28 mouse cellular contexts compared by ENCODE assay signal in the genomic region with DNA sequence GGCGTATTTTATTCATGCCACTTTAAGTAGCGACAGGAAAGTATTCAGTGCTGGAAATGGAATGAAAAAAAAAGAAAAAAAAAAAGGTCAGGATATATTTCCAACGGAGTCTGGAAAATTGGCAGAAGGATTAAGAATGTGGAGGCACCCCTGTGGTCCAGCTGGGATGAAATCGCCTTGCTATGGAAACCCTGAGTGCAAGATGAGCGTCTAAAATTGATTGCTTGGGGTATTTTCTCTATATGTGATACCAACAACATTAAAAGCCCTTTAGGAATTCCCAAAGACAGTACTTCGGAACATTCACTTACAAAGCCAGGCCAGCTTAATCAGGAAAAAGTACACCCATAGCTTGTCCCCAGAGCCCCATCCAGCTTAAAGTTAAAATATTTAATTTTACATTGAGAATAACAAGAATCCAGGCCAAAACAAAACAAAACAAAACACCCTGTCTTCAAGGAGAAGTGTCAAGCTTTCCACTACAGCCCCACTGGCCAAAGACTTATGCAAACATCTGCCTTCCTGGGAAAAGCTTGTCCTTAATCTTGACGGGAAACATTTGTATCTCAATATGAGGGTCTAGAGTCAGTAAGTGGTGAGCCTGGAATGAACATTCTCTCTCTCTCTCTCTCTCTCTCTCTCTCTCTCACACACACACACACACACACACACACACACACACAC. TPM values are rescaled to one million over a fixed set of nuclear protein-coding genes. Genes with fewer than 3 reads are reported as not detected.
DNase-seq lines count a peak whose midpoint lies in the region; ATAC-seq and TF ChIP-seq lines count a peak whose summit lies in the region.
"Had no signal": no experiment of that assay in that cellular context is flagged by ENCODE, and none has a peak within 500 bp of the region (broad histone marks: within the 10 kb centered on the region; RNA-seq: fewer than 3 reads in every experiment).

No protein-coding gene starts in this region.

- no peak overlapping the region for H3K4me3 ChIP-seq in heart, embryonic 13.5 days
- H3K4me3 ChIP-seq in heart, embryonic 10.5 days, result no peak overlapping the region
- H3K4me3 ChIP-seq in layer of hippocampus, adult 2 months, result no peak overlapping the region
- no peak overlapping the region for H3K4me3 ChIP-seq in lung, postnatal 0 days (ENCODE audit: low read depth, low read length)
- H3K4me3 ChIP-seq in stomach, embryonic 16.5 days (replicated peaks; ENCODE audit: low read length), result no peak overlapping the region
- H3K4me3 ChIP-seq: erythroblast, embryonic 14.5 days; forebrain, embryonic 13.5 days; left cerebral cortex, adult 2 months; lung, embryonic 15.5 days had no signal

- H3K27ac ChIP-seq in heart, embryonic 13.5 days (replicated peaks), result 0 out of 2 replicates have a peak overlapping the region, but pooled peaks have one; percentile 20
- no peak overlapping the region for H3K27ac ChIP-seq in heart, embryonic 10.5 days
- peak overlapping the region; percentile 67; the same call in 1 of the 2 replicates for H3K27ac ChIP-seq in layer of hippocampus, adult 2 months
- H3K27ac ChIP-seq in lung, postnatal 0 days (ENCODE audit: low read length), result no peak overlapping the region
- H3K27ac ChIP-seq in stomach, embryonic 16.5 days (ENCODE audit: low read length), result peak overlapping the region; percentile 69
- H3K27ac ChIP-seq: forebrain, embryonic 13.5 days; hindbrain, embryonic 14.5 days; left cerebral cortex, adult 2 months; lung, embryonic 15.5 days had no signal

- 57% methylated on average over 7 of the region's 7 CpGs for WGBS in heart, embryonic 13.5 days
- 76% methylated on average over 7 of the region's 7 CpGs for WGBS in heart, embryonic 10.5 days
- WGBS in lung, postnatal 0 days, result 53% methylated on average over 7 of the region's 7 CpGs
- WGBS in stomach, embryonic 16.5 days, result 53% methylated on average over 7 of the region's 7 CpGs

- TF ChIP-seq CTCF in layer of hippocampus, adult 2 months (conservative IDR thresholded peaks at IDR 0.05), result no peak
- no peak for TF ChIP-seq CTCF in lung, postnatal 0 days (IDR thresholded peaks at IDR 0.05)

- H3K9me3 ChIP-seq in heart, embryonic 13.5 days, result no peaks in the 10 kb centered on the region
- H3K9me3 ChIP-seq in heart, embryonic 10.5 days, result no peaks in the 10 kb centered on the region
- H3K9me3 ChIP-seq in lung, postnatal 0 days (ENCODE audit: low read length), result no peaks in the 10 kb centered on the region
- H3K9me3 ChIP-seq in stomach, embryonic 16.5 days (replicated peaks; ENCODE audit: control insufficient read depth, low read length), result no peaks in the 10 kb centered on the region
- H3K9me3 ChIP-seq: forebrain, embryonic 13.5 days; G1E; lung, embryonic 15.5 days had no signal

- H3K27me3 ChIP-seq in heart, embryonic 13.5 days (replicated peaks), result no peaks in the 10 kb centered on the region
- H3K27me3 ChIP-seq in heart, embryonic 10.5 days (ENCODE audit: insufficient read depth, poor library complexity, severe bottlenecking), result no peaks in the 10 kb centered on the region
- H3K27me3 ChIP-seq in lung, postnatal 0 days (replicated peaks; ENCODE audit: insufficient read depth, low read length), result no peaks in the 10 kb centered on the region
- H3K27me3 ChIP-seq in stomach, embryonic 16.5 days (ENCODE audit: control insufficient read depth, insufficient read depth, low read length), result no peaks in the 10 kb centered on the region
- H3K27me3 ChIP-seq: CH12.LX; forebrain, embryonic 13.5 days; Patski had no signal

- no peak for ATAC-seq in heart, embryonic 13.5 days (ENCODE audit: extremely low read depth, insufficient number of reproducible peaks, low FRiP score, low TSS enrichment)
- peak; percentile 37; the same call in 1 of the 2 replicates for ATAC-seq in lung, postnatal 0 days
- ATAC-seq in stomach, embryonic 16.5 days (ENCODE audit: insufficient read depth, low FRiP score), result peak; percentile 61; the same call in 1 of the 2 replicates
- no peak for ATAC-seq in megakaryocyte-erythroid progenitor cell, adult 5-6 weeks (replicated peaks; ENCODE audit: low FRiP score, low TSS enrichment, poor library complexity, severe bottlenecking)
- ATAC-seq: forebrain, embryonic 13.5 days; inflammation-experienced regulatory T-cells, adult 6 months; Patski had no signal

- no peak overlapping the region for H3K4me2 ChIP-seq in heart, embryonic 13.5 days
- H3K4me2 ChIP-seq in lung, postnatal 0 days (replicated peaks; ENCODE audit: low read depth, low read length), result no peak overlapping the region
- H3K4me2 ChIP-seq in stomach, embryonic 16.5 days (ENCODE audit: low read depth, low read length), result no peak overlapping the region
- H3K4me2 ChIP-seq: forebrain, embryonic 13.5 days; hindbrain, embryonic 14.5 days; liver, embryonic 11.5 days; lung, embryonic 15.5 days had no signal

- no peak for TF ChIP-seq EP300 in lung, postnatal 0 days (IDR thresholded peaks at IDR 0.05)

- peaks cover 19% of the 10 kb centered on the region for H3K4me1 ChIP-seq in heart, embryonic 13.5 days
- peaks cover 12% of the 10 kb centered on the region; the same call in 1 of the 2 replicates for H3K4me1 ChIP-seq in heart, embryonic 10.5 days
- H3K4me1 ChIP-seq in lung, postnatal 0 days (ENCODE audit: insufficient read depth, low read depth, low read length), result no peaks in the 10 kb centered on the region
- H3K4me1 ChIP-seq in stomach, embryonic 16.5 days (ENCODE audit: control insufficient read depth, insufficient read depth, low read length), result peaks cover 19% of the 10 kb centered on the region

- H3K9ac ChIP-seq in heart, embryonic 13.5 days, result no peak overlapping the region
- H3K9ac ChIP-seq in lung, postnatal 0 days (replicated peaks; ENCODE audit: low read depth), result no peak overlapping the region
- no peak overlapping the region for H3K9ac ChIP-seq in stomach, embryonic 16.5 days (ENCODE audit: low read length)
- H3K9ac ChIP-seq: forebrain, embryonic 13.5 days; hindbrain, embryonic 14.5 days; lung, embryonic 15.5 days had no signal

- no peak for DNase-seq in heart, embryonic 10.5 days (ENCODE audit: low spot score)
- peak in 1 of 2 experiments; percentile 6 for DNase-seq in layer of hippocampus, adult 2 months (ENCODE audit: low spot score in 2 of 2)
- no peak for DNase-seq in layer of hippocampus, adult 8-10 months (ENCODE audit: low spot score in 2 of 2)
- DNase-seq in lung, postnatal 0 days (ENCODE audit: low spot score), result peak; percentile 26
- no peak for DNase-seq in lung, adult 18-20 months
- DNase-seq: adrenal gland, adult 2 months; B cell, adult 2 months; cerebellum, adult 11 months; cerebellum, postnatal 10 days; heart, postnatal 14 days; kidney, adult 2 months; kidney, postnatal 36 days; layer of hippocampus, adult 9-11 months; midbrain, embryonic 14.5 days; thymus, postnatal 14 days had no signal

- no peaks in the 10 kb centered on the region for H3K36me3 ChIP-seq in heart, embryonic 13.5 days
- H3K36me3 ChIP-seq in heart, embryonic 10.5 days, result no peaks in the 10 kb centered on the region
- no peaks in the 10 kb centered on the region for H3K36me3 ChIP-seq in lung, postnatal 0 days (ENCODE audit: insufficient read depth, low read length)
- H3K36me3 ChIP-seq in stomach, embryonic 16.5 days (ENCODE audit: control insufficient read depth, insufficient read depth, low read length), result no peaks in the 10 kb centered on the region
- H3K36me3 ChIP-seq: G1E; lung, embryonic 15.5 days had no signal

RNA-seq across cellular contexts. Expression of gene Camk1d, which starts 41.3 kb away (rescaled TPM):
- polyA plus RNA-seq in heart, embryonic 13.5 days (2015; fragmentation: Nextera tagmentation; extraction: Ambion mirVana), result 1.9 and 2.2 TPM in 2 replicates
- polyA plus RNA-seq in heart, embryonic 10.5 days (2016; fragmentation: Nextera tagmentation; extraction: Ambion mirVana), result 0.75 and 1.1 TPM in 2 replicates
- 100 to 1,000 TPM; 159 to 180 TPM for total RNA-seq in layer of hippocampus, adult 2 months (2021)
- total RNA-seq in layer of hippocampus, adult 8-10 months (2022), result 100 to 1,000 TPM; 133 to 174 (median 152) TPM
- polyA plus RNA-seq in lung, postnatal 0 days (2015; fragmentation: Nextera tagmentation; extraction: Ambion mirVana), result 2.2 and 2.5 TPM in 2 replicates
- polyA plus RNA-seq in stomach, embryonic 16.5 days (2015; fragmentation: Nextera tagmentation; extraction: Ambion mirVana), result 10.4 and 11.3 TPM in 2 replicates
- total RNA-seq in megakaryocyte-erythroid progenitor cell, adult 5-6 weeks (2014; fragmentation: Nextera tagmentation), result 3.9 and 9.6 TPM in 2 replicates
- total RNA-seq in megakaryocyte-erythroid progenitor cell, adult 5-6 weeks (2017), result 3.7 and 5.9 TPM in 2 replicates

Comparison
In these comparisons a context has a peak if more than half of its experiments do, and no peak if none do; other contexts are left out.
1. H3K27ac ChIP-seq: peak in heart, embryonic 13.5 days (single experiment), layer of hippocampus, adult 2 months (single experiment) and stomach, embryonic 16.5 days (single experiment); none in heart, embryonic 10.5 days (single experiment) and lung, postnatal 0 days (single experiment).
2. ATAC-seq: peak in lung, postnatal 0 days (single experiment) and stomach, embryonic 16.5 days (single experiment); none in heart, embryonic 13.5 days (single experiment) and megakaryocyte-erythroid progenitor cell, adult 5-6 weeks (single experiment).